Mouse (Mus musculus) neural tube, embryonic 13.5 days (tissue): ENCODE results near the gene Ptprt. TPM values are rescaled to one million over a fixed set of nuclear protein-coding genes. Genes with fewer than 3 reads are reported as not detected.

Source experiments
- ATAC-seq: fragments of 200-750 bp; cut with Nextera tagmentation; 2 replicates; pipeline ENCODE4 v1.8.0; 2017; ENCODE audit warnings: low read depth, mild to moderate bottlenecking, moderate TSS enrichment, moderate library complexity
- H3K27ac ChIP-seq: fragments of 300-500 bp; sonication (generic); replicated peaks from 2 replicates; pipeline ENCODE4 v1.5.1; 2015; ENCODE audit warnings: moderate library complexity, mild to moderate bottlenecking, inconsistent platforms
- H3K27me3 ChIP-seq: fragments of 300-500 bp; sonication (generic); 2 replicates; pipeline ENCODE4 v1.6.1; 2015; ENCODE audit warnings: mild to moderate bottlenecking, inconsistent platforms
- H3K36me3 ChIP-seq: fragments of 300-500 bp; sonication (generic); 2 replicates; pipeline ENCODE4 v1.6.1; 2015; ENCODE audit warnings: mild to moderate bottlenecking, inconsistent platforms
- H3K4me1 ChIP-seq: fragments of 300-500 bp; sonication (generic); replicated peaks from 2 replicates; pipeline ENCODE4 v1.6.1; 2015; ENCODE audit warnings: inconsistent platforms
- H3K4me2 ChIP-seq: fragments of 300-500 bp; sonication (generic); 2 replicates; pipeline ENCODE4 v1.6.1; 2015; ENCODE audit warnings: inconsistent platforms, mild to moderate bottlenecking, moderate library complexity
- H3K4me3 ChIP-seq: fragments of 300-500 bp; sonication (generic); 2 replicates; pipeline ENCODE4 v1.5.1; 2015; ENCODE audit warnings: mild to moderate bottlenecking, inconsistent platforms
- H3K9ac ChIP-seq: fragments of 300-500 bp; sonication (generic); 2 replicates; pipeline ENCODE4 v1.6.1; 2015; ENCODE audit warnings: moderate library complexity, mild to moderate bottlenecking, inconsistent platforms
- H3K9me3 ChIP-seq: fragments of 300-500 bp; sonication (generic); 2 replicates; pipeline ENCODE4 v1.6.1; 2016; ENCODE audit warnings: inconsistent platforms
- WGBS: fragments of 180-500 bp; shearing (Covaris S2); methylation state at CpG from one replicate; pipeline ENCODE4 v1.1.7; 2015; 5-methylcytosine and 5-hydroxymethylcytosine counted together
- polyA plus RNA-seq: library from polyadenylated mRNA; unstranded; fragments of >200 nt; fragmentation: Nextera tagmentation; extraction: Ambion mirVana; gene quantifications from 2 replicates; pipeline ENCODE4 v1.2.1, GENCODE M21; 2015

The Ptprt gene
- polyA plus RNA-seq, 1 experiment from 2014 or later, result 6.6 TPM

GRCm38 (mm10) chr2:162273826-162274225 lies 387.1 kb downstream of the Ptprt start:
- WGBS, result 57% methylated on average over 4 of the region's 4 CpGs
- no peak for ATAC-seq
- Histone ChIP-seq H3K27ac (no peak overlapping the region), H3K36me3 (no peaks in the 10 kb centered on the region), H3K4me2 (no peak overlapping the region), H3K9me3 (no peaks in the 10 kb centered on the region), H3K4me1 (no peaks in the 10 kb centered on the region), H3K27me3 (no peaks in the 10 kb centered on the region), H3K4me3 (no peak overlapping the region), H3K9ac (no peak overlapping the region)

- Histone ChIP-seq H3K9me3 (no peaks in the 10 kb centered on the region), H3K9ac (no peak overlapping the region), H3K27ac (peak overlapping the region; percentile 46; the same call in 1 of the 2 replicates), H3K4me2 (no peak overlapping the region), H3K4me3 (no peak overlapping the region), H3K27me3 (no peaks in the 10 kb centered on the region), H3K4me1 (peaks cover 13% of the 10 kb centered on the region; the same call in 1 of the 2 replicates), H3K36me3 (no peaks in the 10 kb centered on the region)
- WGBS, result 50% methylated on average over 2 of the region's 2 CpGs
- ATAC-seq, result peak; percentile 74; the same call in 1 of the 2 replicates
These were observed 409.7 kb downstream of the Ptprt start for GRCm38 (mm10) chr2:162251272-162251671.

- ATAC-seq, result no peak
These were observed 412.7 kb downstream of the Ptprt start for GRCm38 (mm10) chr2:162248296-162248695.

GRCm38 (mm10) chr2:162222476-162222875 lies 438.5 kb downstream of the Ptprt start:
- no peaks in the 10 kb centered on the region for H3K36me3 ChIP-seq
- WGBS, result 67% methylated on average over 1 of the region's 1 CpGs
- H3K27ac ChIP-seq, result no peak overlapping the region
- H3K4me1 ChIP-seq, result no peaks in the 10 kb centered on the region
- no peak overlapping the region for H3K4me3 ChIP-seq
- no peak overlapping the region for H3K4me2 ChIP-seq
- H3K9ac ChIP-seq, result no peak overlapping the region
- no peak for ATAC-seq
- H3K27me3 ChIP-seq, result no peaks in the 10 kb centered on the region
- H3K9me3 ChIP-seq, result no peaks in the 10 kb centered on the region; the same call in 1 of the 2 replicates

More at GRCm38 (mm10) chr2:162248296-162248695, 412.7 kb downstream of the Ptprt start:
- no peaks in the 10 kb centered on the region for H3K27me3 ChIP-seq
- no peak overlapping the region for H3K9ac ChIP-seq
- H3K36me3 ChIP-seq, result no peaks in the 10 kb centered on the region
- H3K4me1 ChIP-seq, result peaks cover 13% of the 10 kb centered on the region; the same call in 1 of the 2 replicates
- no peak overlapping the region for H3K27ac ChIP-seq
- H3K4me2 ChIP-seq, result no peak overlapping the region
- 87% methylated on average over 4 of the region's 4 CpGs for WGBS
- no peak overlapping the region for H3K4me3 ChIP-seq
- H3K9me3 ChIP-seq, result no peaks in the 10 kb centered on the region

- Histone ChIP-seq H3K4me2 (no peak overlapping the region), H3K27ac (no peak overlapping the region), H3K4me3 (no peak overlapping the region), H3K4me1 (no peaks in the 10 kb centered on the region), H3K9ac (no peak overlapping the region), H3K27me3 (no peaks in the 10 kb centered on the region), H3K9me3 (no peaks in the 10 kb centered on the region), H3K36me3 (no peaks in the 10 kb centered on the region)
- ATAC-seq, result no peak
These were observed 440.4 kb downstream of the Ptprt start for GRCm38 (mm10) chr2:162220586-162220985.

GRCm38 (mm10) chr2:162219507-162219906 lies 441.4 kb downstream of the Ptprt start:
- 90% methylated on average over 4 of the region's 4 CpGs for WGBS
- Histone ChIP-seq H3K4me2 (no peak overlapping the region), H3K9ac (no peak overlapping the region), H3K27me3 (no peaks in the 10 kb centered on the region), H3K4me1 (no peaks in the 10 kb centered on the region), H3K36me3 (no peaks in the 10 kb centered on the region), H3K9me3 (no peaks in the 10 kb centered on the region), H3K4me3 (no peak overlapping the region), H3K27ac (no peak overlapping the region)
- no peak for ATAC-seq

- Histone ChIP-seq H3K4me1 (no peaks in the 10 kb centered on the region), H3K36me3 (no peaks in the 10 kb centered on the region)
These were observed 443.1 kb downstream of the Ptprt start for GRCm38 (mm10) chr2:162217896-162218295.

GRCm38 (mm10) chr2:162212397-162212796 lies 448.6 kb downstream of the Ptprt start:
- Histone ChIP-seq H3K4me1 (no peaks in the 10 kb centered on the region), H3K36me3 (no peaks in the 10 kb centered on the region), H3K4me2 (no peak overlapping the region), H3K9ac (no peak overlapping the region), H3K27ac (no peak overlapping the region), H3K27me3 (no peaks in the 10 kb centered on the region), H3K9me3 (no peaks in the 10 kb centered on the region), H3K4me3 (no peak overlapping the region)
- no peak for ATAC-seq
- WGBS, result 11% methylated on average over 2 of the region's 2 CpGs

More at GRCm38 (mm10) chr2:162217896-162218295, 443.1 kb downstream of the Ptprt start:
- Histone ChIP-seq H3K9me3 (no peaks in the 10 kb centered on the region), H3K27me3 (no peaks in the 10 kb centered on the region), H3K4me2 (no peak overlapping the region), H3K4me3 (no peak overlapping the region), H3K27ac (no peak overlapping the region), H3K9ac (no peak overlapping the region)
- no peak for ATAC-seq
- 88% methylated on average over 5 of the region's 5 CpGs for WGBS

GRCm38 (mm10) chr2:162210564-162210963 lies 450.4 kb downstream of the Ptprt start:
- Histone ChIP-seq H3K36me3 (no peaks in the 10 kb centered on the region), H3K9ac (no peak overlapping the region), H3K4me1 (no peaks in the 10 kb centered on the region), H3K4me3 (no peak overlapping the region), H3K27ac (no peak overlapping the region), H3K27me3 (no peaks in the 10 kb centered on the region), H3K9me3 (no peaks in the 10 kb centered on the region), H3K4me2 (no peak overlapping the region)
- ATAC-seq, result no peak
- 83% methylated on average over 6 of the region's 6 CpGs for WGBS

- ATAC-seq, result no peak
- Histone ChIP-seq H3K9me3 (no peaks in the 10 kb centered on the region), H3K36me3 (no peaks in the 10 kb centered on the region), H3K27me3 (no peaks in the 10 kb centered on the region; the same call in 1 of the 2 replicates), H3K4me1 (no peaks in the 10 kb centered on the region), H3K4me3 (no peak overlapping the region), H3K27ac (no peak overlapping the region), H3K9ac (no peak overlapping the region), H3K4me2 (no peak overlapping the region)
- 74% methylated on average over 5 of the region's 5 CpGs for WGBS
These were observed 463.6 kb downstream of the Ptprt start for GRCm38 (mm10) chr2:162197316-162197715.

GRCm38 (mm10) chr2:162182621-162183475 lies 478.1 kb downstream of the Ptprt start:
- no peak overlapping the region for H3K27ac ChIP-seq
- ATAC-seq, result no peak
- 70% methylated on average over 20 of the region's 20 CpGs for WGBS
- peaks cover 5% of the 10 kb centered on the region; the same call in 1 of the 2 replicates for H3K4me1 ChIP-seq
- H3K4me2 ChIP-seq, result no peak overlapping the region
- H3K27me3 ChIP-seq, result no peaks in the 10 kb centered on the region
- no peaks in the 10 kb centered on the region for H3K9me3 ChIP-seq
- no peaks in the 10 kb centered on the region for H3K36me3 ChIP-seq
- H3K4me3 ChIP-seq, result no peak overlapping the region
- H3K9ac ChIP-seq, result no peak overlapping the region

- H3K4me1 ChIP-seq, result peaks cover 5% of the 10 kb centered on the region; the same call in 1 of the 2 replicates
- H3K27ac ChIP-seq, result no peak overlapping the region
- H3K36me3 ChIP-seq, result no peaks in the 10 kb centered on the region
- no peaks in the 10 kb centered on the region for H3K27me3 ChIP-seq
- ATAC-seq, result no peak
- no peak overlapping the region for H3K9ac ChIP-seq
- no peak overlapping the region for H3K4me2 ChIP-seq
- 91% methylated on average over 2 of the region's 2 CpGs for WGBS
- H3K4me3 ChIP-seq, result no peak overlapping the region
- H3K9me3 ChIP-seq, result no peaks in the 10 kb centered on the region
These were observed 479.1 kb downstream of the Ptprt start for GRCm38 (mm10) chr2:162181826-162182225.
